Mouse (Mus musculus): ENCODE measurements around the gene Klk1b27.
"Not testable (repeated sequence)": the region's sequence is repeated elsewhere in the genome, so short reads cannot be mapped to it uniquely, and the experiment has no call there.

Klk1b27 gene

GRCm38 (mm10) chr7:44051990-44052389 lies at the start of gene Klk1b27:
Klk1b27 (plus strand) TSS chr7:44052290.
- DNase-seq: not testable (repeated sequence)

GRCm38 (mm10) chr7:44004847-44005246 lies 47.2 kb upstream of the Klk1b27 start:
- DNase-seq: peak; percentile 19

- DNase-seq: not testable (repeated sequence)
These were observed 40.2 kb upstream of the Klk1b27 start, which contains the start of gene Klk1b26 for GRCm38 (mm10) chr7:44011868-44012267. Klk1b26 (plus strand) TSS chr7:44012168.

- DNase-seq: not testable (repeated sequence)
These were observed 37.4 kb upstream of the Klk1b27 start for GRCm38 (mm10) chr7:44014666-44015065.

- no peak for DNase-seq
These were observed 37.0 kb upstream of the Klk1b27 start for GRCm38 (mm10) chr7:44015071-44015470.

- DNase-seq: no peak
These were observed 20.0 kb downstream of the Klk1b27 start for GRCm38 (mm10) chr7:44072117-44072516.

GRCm38 (mm10) chr7:44077703-44078102 lies 25.6 kb downstream of the Klk1b27 start:
- DNase-seq: no peak

- no peak for DNase-seq
These were observed 44.0 kb downstream of the Klk1b27 start for GRCm38 (mm10) chr7:44096111-44096510.

- DNase-seq: not testable (repeated sequence)
These were observed 49.9 kb downstream of the Klk1b27 start, which contains the start of gene Klk1b21 for GRCm38 (mm10) chr7:44102028-44102427. Klk1b21 (plus strand) TSS chr7:44102328.

All from lung, postnatal 36 days (tissue).